Mouse (Mus musculus) forebrain, embryonic 15.5 days (tissue): ENCODE measurements at regions not wholly inside any gene's neighbourhood (a gene's known extent, or its start where the extent isn't known, plus 50 kb on each side); places are given as distances from the start of the nearest gene placed in this dataset.
"Not testable (repeated sequence)": the region's sequence is repeated elsewhere in the genome, so short reads cannot be mapped to it uniquely, and the experiment has no call there.

ENCODE experiments used
- ATAC-seq: fragments of 200-750 bp; cut with Nextera tagmentation; replicated peaks from 2 replicates; pipeline ENCODE4 v1.8.0; 2017; ENCODE audit warnings: mild to moderate bottlenecking, moderate TSS enrichment, moderate library complexity
- H3K27ac ChIP-seq: fragments of 300-500 bp; sonication (generic); replicated peaks from 2 replicates; pipeline ENCODE4 v1.5.1; 2015; ENCODE audit warnings: mild to moderate bottlenecking, inconsistent platforms
- H3K27me3 ChIP-seq: fragments of 300-500 bp; sonication (generic); 2 replicates; pipeline ENCODE4 v1.6.1; 2015; ENCODE audit warnings: inconsistent platforms
- H3K36me3 ChIP-seq: fragments of 300-500 bp; sonication (generic); 2 replicates; pipeline ENCODE4 v1.6.1; 2015; ENCODE audit warnings: mild to moderate bottlenecking, inconsistent platforms
- H3K4me1 ChIP-seq: fragments of 300-500 bp; sonication (generic); 2 replicates; pipeline ENCODE4 v1.6.1; 2015; ENCODE audit warnings: inconsistent platforms
- H3K4me2 ChIP-seq: fragments of 300-500 bp; sonication (generic); replicated peaks from 2 replicates; pipeline ENCODE4 v1.6.1; 2015; ENCODE audit warnings: mild to moderate bottlenecking, inconsistent platforms
- H3K4me3 ChIP-seq: fragments of 300-500 bp; sonication (generic); 2 replicates; pipeline ENCODE4 v1.5.1; 2015; ENCODE audit warnings: mild to moderate bottlenecking, inconsistent platforms
- H3K9ac ChIP-seq: fragments of 300-500 bp; sonication (generic); replicated peaks from 2 replicates; pipeline ENCODE4 v1.6.1; 2015; ENCODE audit warnings: mild to moderate bottlenecking, inconsistent platforms
- H3K9me3 ChIP-seq: fragments of 300-500 bp; sonication (generic); 2 replicates; pipeline ENCODE4 v1.6.1; 2016; ENCODE audit warnings: inconsistent platforms
- WGBS: fragments of 180-500 bp; shearing (Covaris S2); methylation state at CpG from one replicate; pipeline ENCODE4 v1.1.7; 2015; ENCODE audit warnings: mixed read lengths; 5-methylcytosine and 5-hydroxymethylcytosine counted together

DNA sequence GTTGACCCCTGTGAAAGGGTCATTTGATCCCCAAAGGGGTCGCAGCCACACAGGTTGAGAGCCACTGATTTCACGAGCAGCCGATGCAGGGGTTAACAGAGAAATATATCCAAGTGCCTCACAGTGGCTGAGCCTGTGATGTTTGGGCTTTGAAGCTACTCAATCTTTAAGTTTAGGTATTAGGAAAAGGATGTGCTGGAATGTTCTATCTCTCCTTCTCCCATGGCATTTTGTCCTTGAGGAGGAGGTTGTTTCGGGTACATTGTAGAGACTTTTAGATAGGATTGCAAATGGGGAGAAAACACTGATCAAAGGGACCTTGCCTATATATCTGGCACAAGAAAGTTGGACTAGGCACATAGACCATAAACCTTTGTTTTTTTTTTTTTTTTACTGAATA lies 88.6 kb upstream of the Cpsf6 start:
- H3K27me3 ChIP-seq, result no peaks in the 10 kb centered on the region

DNA sequence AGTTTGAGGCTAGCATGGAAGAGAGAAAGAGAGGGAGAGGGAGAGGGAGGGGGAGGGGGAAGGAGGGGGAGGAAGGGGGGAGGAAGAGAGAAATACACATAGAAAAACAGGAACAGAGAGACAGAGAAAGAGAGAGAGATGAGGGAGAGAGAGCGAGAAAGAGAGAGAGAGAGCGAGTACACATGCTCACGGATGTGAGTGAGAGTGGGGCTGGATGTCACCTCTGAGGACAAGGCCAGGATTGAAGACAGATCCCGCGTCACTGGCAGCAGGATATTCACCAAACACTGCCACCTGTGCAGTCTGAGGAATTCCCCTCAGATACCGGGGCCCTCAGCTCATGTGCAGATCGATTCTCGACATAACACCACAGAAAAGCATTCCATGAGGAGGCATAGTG lies 87.3 kb upstream of the Cpsf6 start:
- ATAC-seq, result no peak
- no peak overlapping the region for H3K4me2 ChIP-seq
- 90% methylated on average over 8 of the region's 8 CpGs for WGBS
- no peak overlapping the region for H3K4me3 ChIP-seq
- no peak overlapping the region for H3K9ac ChIP-seq
- H3K27ac ChIP-seq, result no peak overlapping the region
- H3K36me3 ChIP-seq, result no peaks in the 10 kb centered on the region
- no peaks in the 10 kb centered on the region for H3K4me1 ChIP-seq
- H3K27me3 ChIP-seq, result no peaks in the 10 kb centered on the region
- H3K9me3 ChIP-seq, result no peaks in the 10 kb centered on the region

More for the DNA sequence above, 88.6 kb upstream of the Cpsf6 start:
- 92% methylated on average over 4 of the region's 4 CpGs for WGBS
- no peaks in the 10 kb centered on the region for H3K9me3 ChIP-seq
- no peak overlapping the region for H3K4me3 ChIP-seq
- no peaks in the 10 kb centered on the region for H3K4me1 ChIP-seq
- no peaks in the 10 kb centered on the region for H3K36me3 ChIP-seq
- H3K4me2 ChIP-seq, result no peak overlapping the region
- H3K27ac ChIP-seq, result no peak overlapping the region
- ATAC-seq, result no peak
- no peak overlapping the region for H3K9ac ChIP-seq

DNA sequence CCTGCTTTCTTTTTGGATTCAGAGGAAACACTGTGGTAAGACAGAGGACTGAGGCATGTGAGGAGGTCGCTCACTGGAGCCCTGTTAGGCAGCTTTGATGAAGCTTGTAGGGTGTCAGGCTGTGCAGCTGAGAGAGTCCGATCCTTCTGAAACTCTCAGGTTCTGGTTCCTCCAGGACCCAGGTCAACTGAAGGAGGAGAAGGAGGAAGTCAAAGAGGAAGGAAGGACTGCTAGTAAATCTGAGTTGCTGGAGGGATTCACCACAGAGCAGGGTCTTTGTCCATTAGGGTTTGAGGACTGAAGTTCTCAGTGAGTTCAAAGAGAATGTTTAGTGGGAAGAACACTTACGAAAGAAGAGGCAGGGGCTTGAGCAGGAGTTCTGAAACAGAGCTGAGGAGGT lies 86.6 kb upstream of the Cpsf6 start:
- H3K9me3 ChIP-seq, result no peaks in the 10 kb centered on the region
- no peak overlapping the region for H3K27ac ChIP-seq
- no peaks in the 10 kb centered on the region for H3K27me3 ChIP-seq
- ATAC-seq, result no peak
- H3K4me1 ChIP-seq, result no peaks in the 10 kb centered on the region
- no peaks in the 10 kb centered on the region for H3K36me3 ChIP-seq
- WGBS, result 84% methylated on average over 3 of the region's 3 CpGs
- no peak overlapping the region for H3K4me3 ChIP-seq
- no peak overlapping the region for H3K9ac ChIP-seq
- H3K4me2 ChIP-seq, result no peak overlapping the region

DNA sequence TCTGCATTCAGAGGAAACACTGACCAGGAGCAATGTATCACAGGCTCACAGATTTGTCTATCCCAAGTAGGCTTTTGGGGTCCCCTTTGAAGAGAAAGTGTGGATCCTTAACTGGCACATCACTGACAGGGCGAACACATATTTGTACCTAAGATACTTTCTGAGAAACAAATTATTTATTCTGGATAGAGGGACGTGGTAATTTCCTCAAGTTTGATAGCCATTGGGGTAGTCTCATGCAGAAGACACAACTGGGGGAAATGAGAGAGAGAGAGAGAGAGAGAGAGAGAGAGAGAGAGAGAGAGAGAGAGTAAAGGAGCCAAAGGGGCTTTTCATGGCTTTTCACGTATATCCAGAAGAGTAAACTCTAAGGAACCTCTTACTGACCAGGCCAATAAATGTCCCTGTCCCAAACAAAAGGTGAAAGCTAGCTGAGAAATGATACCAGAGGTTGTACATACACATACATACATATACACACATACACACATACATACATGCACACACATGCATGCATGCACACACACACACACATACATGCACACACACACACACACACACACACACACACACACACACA lies 85.9 kb upstream of the Cpsf6 start:
- ATAC-seq, result no peak

DNA sequence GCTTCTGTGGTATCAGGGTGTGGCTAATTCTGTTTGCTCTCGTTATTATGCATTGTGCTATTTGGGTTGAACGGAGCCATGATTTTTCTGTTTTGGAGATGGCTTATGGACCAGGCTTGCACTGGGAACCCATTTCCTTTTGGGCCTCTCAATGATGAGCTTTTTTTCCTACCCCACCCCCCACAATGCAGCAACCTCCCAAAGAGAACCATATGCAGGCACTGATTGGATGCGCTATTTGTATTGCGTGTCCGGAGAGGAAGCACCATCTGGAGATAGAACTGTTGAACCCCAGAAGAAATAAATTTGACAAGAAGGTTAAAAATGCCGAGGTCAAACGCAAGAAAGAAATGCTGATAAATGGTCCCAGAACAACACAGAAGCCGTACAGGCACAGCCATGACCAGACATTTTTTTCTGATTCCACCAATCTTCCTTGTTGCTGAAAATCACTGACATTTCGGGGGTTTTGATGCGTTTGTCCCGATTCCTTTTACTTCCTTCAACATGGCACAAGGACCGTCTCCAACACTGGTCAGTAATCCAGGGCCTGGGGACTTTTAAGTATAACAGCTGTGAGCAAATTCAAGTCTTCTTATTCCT lies 85.3 kb upstream of the Cpsf6 start:
- no peaks in the 10 kb centered on the region for H3K9me3 ChIP-seq
- H3K9ac ChIP-seq, result no peak overlapping the region
- no peak for ATAC-seq
- H3K27ac ChIP-seq, result no peak overlapping the region
- no peak overlapping the region for H3K4me2 ChIP-seq
- no peaks in the 10 kb centered on the region for H3K4me1 ChIP-seq
- no peaks in the 10 kb centered on the region for H3K36me3 ChIP-seq
- H3K4me3 ChIP-seq, result no peak overlapping the region
- WGBS, result 85% methylated on average over 12 of the region's 12 CpGs
- H3K27me3 ChIP-seq, result no peaks in the 10 kb centered on the region

More for the DNA sequence above, 85.9 kb upstream of the Cpsf6 start:
- Histone ChIP-seq H3K4me2 (no peak overlapping the region), H3K36me3 (no peaks in the 10 kb centered on the region), H3K4me1 (no peaks in the 10 kb centered on the region), H3K9ac (no peak overlapping the region), H3K27me3 (no peaks in the 10 kb centered on the region), H3K9me3 (no peaks in the 10 kb centered on the region), H3K4me3 (no peak overlapping the region), H3K27ac (no peak overlapping the region)
- whole genome bisulfite sequencing, result 81% methylated on average over 3 of the region's 3 CpGs

DNA sequence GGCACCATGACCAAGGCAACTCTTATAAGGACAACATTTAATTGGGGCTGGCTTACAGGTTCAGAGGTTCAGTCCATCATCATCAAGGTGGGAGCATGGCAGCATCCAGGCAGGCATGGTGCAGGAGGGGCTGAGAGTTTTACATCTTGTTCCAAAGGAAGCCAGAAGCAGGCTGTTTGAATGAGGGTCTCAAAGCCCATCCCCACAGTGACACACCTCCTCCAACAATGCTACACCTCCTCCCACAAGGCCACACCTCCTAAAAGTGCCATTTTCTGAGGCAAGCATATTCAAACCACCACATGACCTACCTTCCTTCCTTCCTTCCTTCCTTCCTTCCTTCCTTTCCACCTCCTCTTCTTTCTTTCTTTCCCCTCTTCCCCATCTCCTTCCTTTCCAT lies 84.5 kb upstream of the Cpsf6 start:
- H3K4me3 ChIP-seq, H3K36me3 ChIP-seq, H3K9me3 ChIP-seq, H3K27ac ChIP-seq, H3K27me3 ChIP-seq, ATAC-seq, H3K9ac ChIP-seq, H3K4me1 ChIP-seq, H3K4me2 ChIP-seq: not testable (repeated sequence)

DNA sequence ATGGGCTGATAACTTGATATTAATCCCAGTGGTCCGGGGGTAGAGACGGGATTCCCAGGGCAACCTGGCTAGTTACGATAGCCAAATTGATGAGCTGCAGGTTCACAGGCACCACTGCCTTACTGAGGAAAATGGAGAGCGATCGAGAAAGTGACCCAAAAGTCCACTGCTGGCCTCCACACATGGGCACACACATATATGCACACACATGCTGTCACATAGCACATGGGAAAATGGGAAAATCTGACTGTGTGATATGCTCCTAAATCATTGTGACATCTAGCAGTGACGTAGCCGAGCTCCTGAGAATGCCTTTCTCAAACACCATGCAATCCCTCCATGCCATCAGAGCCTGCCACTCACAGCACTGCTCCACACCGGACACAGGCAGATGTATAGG lies 83.8 kb upstream of the Cpsf6 start:
- Histone ChIP-seq H3K4me1 (no peaks in the 10 kb centered on the region), H3K4me3 (no peak overlapping the region), H3K9ac (no peak overlapping the region), H3K27me3 (no peaks in the 10 kb centered on the region), H3K9me3 (no peaks in the 10 kb centered on the region), H3K4me2 (no peak overlapping the region), H3K27ac (no peak overlapping the region), H3K36me3 (no peaks in the 10 kb centered on the region)
- ATAC-seq, result no peak
- WGBS, result 93% methylated on average over 8 of the region's 8 CpGs

DNA sequence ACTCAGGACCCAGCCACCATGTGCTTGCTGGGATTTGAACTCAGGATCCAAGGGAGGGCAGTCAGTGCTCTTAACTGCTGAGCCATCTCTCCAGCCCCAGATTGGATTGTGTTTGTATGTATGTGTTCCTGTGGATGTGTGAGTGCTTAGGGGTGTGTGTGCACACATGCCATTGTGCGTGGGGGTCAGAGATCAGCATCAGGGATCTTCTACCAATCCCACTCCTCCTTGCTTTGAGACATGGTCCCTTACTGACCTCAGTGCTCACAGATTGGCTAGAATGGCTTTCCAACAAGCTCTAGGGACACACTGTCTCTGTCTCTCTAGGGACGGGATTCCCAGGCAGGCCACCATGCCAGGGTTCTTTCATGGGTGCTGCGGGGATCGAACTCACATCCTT lies 83.1 kb upstream of the Cpsf6 start:
- WGBS, result 96% methylated on average over 4 of the region's 4 CpGs
- ATAC-seq, result no peak
- no peak overlapping the region for H3K9ac ChIP-seq
- H3K27me3 ChIP-seq, result no peaks in the 10 kb centered on the region
- no peaks in the 10 kb centered on the region for H3K4me1 ChIP-seq
- no peaks in the 10 kb centered on the region for H3K9me3 ChIP-seq
- no peak overlapping the region for H3K27ac ChIP-seq
- no peaks in the 10 kb centered on the region for H3K36me3 ChIP-seq
- H3K4me3 ChIP-seq, result no peak overlapping the region
- H3K4me2 ChIP-seq, result no peak overlapping the region

DNA sequence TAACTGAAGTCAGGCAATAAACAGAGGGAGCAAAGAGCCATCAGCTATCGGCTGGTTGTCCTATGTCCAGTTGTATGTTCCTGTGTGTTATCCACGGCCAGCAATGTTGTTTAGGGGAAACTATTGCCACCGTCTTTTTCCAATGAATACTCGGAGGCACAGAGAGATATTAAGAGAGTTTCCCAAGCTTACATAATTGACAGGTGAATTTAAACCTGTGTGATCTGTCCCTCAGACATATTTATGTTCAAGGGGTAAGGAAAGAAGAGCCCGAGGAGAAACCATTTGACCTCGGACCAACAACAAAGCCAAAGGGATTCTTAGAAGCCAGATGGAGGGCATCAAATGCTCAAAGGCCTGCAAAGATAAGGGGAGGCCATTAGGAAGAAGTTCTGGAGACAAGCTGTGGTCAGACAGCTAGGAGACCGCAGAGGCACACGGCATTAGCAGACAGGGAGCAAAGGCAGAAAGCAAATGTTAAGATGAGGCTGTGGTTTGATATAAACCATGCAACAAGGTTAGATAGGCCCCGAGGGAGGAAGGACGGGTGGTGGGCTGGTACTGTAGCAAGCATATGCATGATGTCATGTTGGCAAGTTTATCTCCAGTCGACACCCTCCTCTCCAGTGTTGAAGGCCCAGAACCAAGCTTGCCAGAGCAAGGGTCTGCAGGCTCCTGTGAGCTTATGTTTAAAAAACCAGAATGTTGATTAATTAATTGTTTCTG lies 82.1 kb upstream of the Cpsf6 start:
- 87% methylated on average over 11 of the region's 11 CpGs for WGBS
- Histone ChIP-seq H3K4me1 (no peaks in the 10 kb centered on the region), H3K27me3 (no peaks in the 10 kb centered on the region), H3K4me2 (no peak overlapping the region), H3K27ac (no peak overlapping the region), H3K4me3 (no peak overlapping the region), H3K9ac (no peak overlapping the region), H3K36me3 (no peaks in the 10 kb centered on the region), H3K9me3 (no peaks in the 10 kb centered on the region)
- ATAC-seq, result no peak

DNA sequence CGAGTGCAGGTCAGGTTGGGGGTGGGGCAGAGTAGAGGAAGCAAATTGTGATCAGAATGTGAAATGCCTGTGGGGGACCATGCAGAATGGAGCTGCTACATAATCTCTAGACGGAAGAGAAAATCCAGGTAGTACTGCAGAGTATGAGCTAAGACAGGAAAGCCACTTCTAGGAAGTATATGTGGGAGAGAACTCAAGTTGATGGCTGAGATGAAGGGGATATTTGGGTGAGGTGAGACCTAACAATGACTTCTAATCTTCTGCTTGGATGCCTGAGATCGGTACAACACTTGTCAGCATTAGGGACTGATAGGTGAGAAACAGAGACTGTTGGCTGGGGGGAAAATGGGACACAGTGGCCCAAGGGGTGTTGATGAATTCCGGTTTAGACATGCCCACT lies 81.4 kb upstream of the Cpsf6 start:
- ATAC-seq, result no peak
- no peak overlapping the region for H3K4me2 ChIP-seq
- H3K27me3 ChIP-seq, result no peaks in the 10 kb centered on the region
- H3K4me3 ChIP-seq, result no peak overlapping the region
- H3K4me1 ChIP-seq, result no peaks in the 10 kb centered on the region
- no peaks in the 10 kb centered on the region for H3K36me3 ChIP-seq
- no peak overlapping the region for H3K9ac ChIP-seq
- 85% methylated on average over 4 of the region's 4 CpGs for WGBS
- no peak overlapping the region for H3K27ac ChIP-seq
- H3K9me3 ChIP-seq, result no peaks in the 10 kb centered on the region

DNA sequence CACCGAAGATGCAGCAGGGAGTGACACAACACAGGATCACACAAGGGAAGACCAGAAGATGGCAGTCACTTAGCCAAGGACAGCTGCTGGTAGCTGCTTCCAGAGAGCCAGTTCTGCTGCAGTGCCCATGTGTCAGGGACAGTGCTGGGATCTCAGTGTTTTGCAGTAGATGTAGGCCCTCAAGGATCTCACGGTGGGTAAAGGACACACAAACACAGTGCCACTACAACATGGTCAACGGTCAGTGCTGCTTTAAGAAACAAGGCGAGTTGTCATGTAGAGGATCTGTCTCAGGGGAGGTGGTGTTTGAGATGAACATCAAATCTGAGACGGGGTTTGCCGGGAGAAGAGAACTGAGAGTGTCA lies 80.5 kb upstream of the Cpsf6 start:
- Histone ChIP-seq H3K4me2 (no peak overlapping the region), H3K4me1 (no peaks in the 10 kb centered on the region), H3K27me3 (no peaks in the 10 kb centered on the region), H3K9me3 (no peaks in the 10 kb centered on the region), H3K4me3 (no peak overlapping the region), H3K9ac (no peak overlapping the region), H3K27ac (no peak overlapping the region), H3K36me3 (no peaks in the 10 kb centered on the region)
- 98% methylated on average over 6 of the region's 6 CpGs for WGBS
- no peak for ATAC-seq

DNA sequence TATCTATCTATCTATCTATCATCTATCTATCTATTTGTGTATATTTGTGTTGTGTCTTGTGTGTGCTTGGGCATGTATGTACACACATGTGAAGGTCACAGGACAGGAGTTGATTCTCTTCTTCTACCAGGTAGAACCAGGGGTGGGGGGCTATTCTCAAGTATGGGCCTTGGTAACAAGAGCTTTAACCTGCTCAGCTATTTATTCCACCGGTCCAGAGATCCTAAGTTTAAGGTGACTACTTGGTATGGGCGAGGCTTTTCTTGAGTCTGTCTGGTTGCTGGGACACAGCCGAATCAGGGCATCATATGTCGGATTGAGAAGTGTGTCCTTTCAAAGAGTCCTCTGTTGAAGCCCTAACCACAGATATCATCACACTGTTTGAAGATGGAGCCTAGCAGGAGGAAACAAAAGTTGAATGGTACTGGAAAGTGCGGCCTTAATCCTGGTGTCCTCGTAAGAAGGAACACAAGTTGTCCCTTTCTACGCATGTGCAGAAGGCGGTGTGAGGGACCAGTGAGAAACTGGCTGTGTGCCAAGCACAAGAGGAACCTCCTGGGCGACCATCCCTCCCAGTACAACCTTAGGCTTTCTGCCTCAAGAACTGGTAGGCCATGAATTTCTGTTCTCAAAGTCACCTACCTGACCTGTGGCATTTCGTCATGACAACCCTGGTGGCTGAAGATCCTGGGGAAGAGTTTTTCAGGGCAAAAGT lies 80.0 kb upstream of the Cpsf6 start:
- WGBS, result 88% methylated on average over 10 of the region's 10 CpGs
- H3K36me3 ChIP-seq, result no peaks in the 10 kb centered on the region
- H3K27ac ChIP-seq, result no peak overlapping the region
- no peaks in the 10 kb centered on the region for H3K4me1 ChIP-seq
- no peak overlapping the region for H3K9ac ChIP-seq
- H3K9me3 ChIP-seq, result no peaks in the 10 kb centered on the region
- no peak overlapping the region for H3K4me2 ChIP-seq
- no peak for ATAC-seq
- no peak overlapping the region for H3K4me3 ChIP-seq
- H3K27me3 ChIP-seq, result no peaks in the 10 kb centered on the region
